Mouse (Mus musculus) layer of hippocampus, postnatal 14 days (tissue): ENCODE data around the gene Lyg1. TPM values are rescaled to one million over a fixed set of nuclear protein-coding genes. Genes with fewer than 3 reads are reported as not detected.

Source experiments
- DNase-seq, 2 experiments: peaks; one replicate each; pipeline ENCODE4 v3.0.0; 2021 to 2022; ENCODE audit warnings: low spot score in 2 of 2, mixed read lengths in 1 of 2
- total RNA-seq, 2 experiments: library from RNA; stranded (reverse); gene quantifications; 2 replicates each; pipeline ENCODE4 v1.2.3; 2021

Lyg1 gene
- total RNA-seq, 2 experiments from 2014 or later = not detected

DNA sequence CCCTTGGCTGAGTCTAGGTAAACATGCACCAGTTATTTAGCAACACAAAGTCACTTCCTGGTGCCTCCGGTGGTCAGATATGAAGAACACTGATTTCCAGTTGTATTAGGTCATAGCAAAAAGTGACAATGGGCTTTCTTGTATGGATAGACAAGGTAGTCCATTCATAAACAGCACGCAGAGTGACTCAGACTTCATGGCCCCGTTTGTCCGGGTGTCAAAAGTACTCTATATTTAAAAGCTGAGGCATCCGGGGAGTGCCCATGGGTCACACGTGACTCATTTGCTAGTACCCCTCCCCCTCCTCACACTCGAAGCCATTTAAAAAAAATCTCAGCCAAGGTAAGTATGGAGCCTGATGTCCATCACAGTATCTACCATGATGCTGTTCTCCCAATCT lies 2.8 kb downstream of the Lyg1 start:
- DNase-seq = no peak

DNA sequence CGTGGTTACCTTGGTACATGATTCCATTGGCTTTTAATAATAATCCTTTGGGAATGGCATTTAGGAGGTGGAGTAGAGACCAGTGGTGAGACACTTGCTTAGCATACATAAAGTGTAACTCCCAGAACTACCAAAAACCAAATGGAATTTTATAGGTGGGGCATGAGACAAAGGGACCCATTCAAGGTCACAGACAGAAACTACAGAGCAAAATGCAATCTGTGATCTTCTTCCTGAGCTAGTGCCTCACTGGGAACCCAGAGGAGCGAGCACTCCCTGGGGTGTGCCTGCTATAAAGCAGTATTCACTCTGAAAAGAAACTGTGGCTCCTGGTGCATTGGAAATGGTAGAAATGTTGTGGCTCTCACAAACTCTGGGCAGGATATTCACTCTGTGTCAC lies 8.7 kb downstream of the Lyg1 start:
- no peak for DNase-seq

DNA sequence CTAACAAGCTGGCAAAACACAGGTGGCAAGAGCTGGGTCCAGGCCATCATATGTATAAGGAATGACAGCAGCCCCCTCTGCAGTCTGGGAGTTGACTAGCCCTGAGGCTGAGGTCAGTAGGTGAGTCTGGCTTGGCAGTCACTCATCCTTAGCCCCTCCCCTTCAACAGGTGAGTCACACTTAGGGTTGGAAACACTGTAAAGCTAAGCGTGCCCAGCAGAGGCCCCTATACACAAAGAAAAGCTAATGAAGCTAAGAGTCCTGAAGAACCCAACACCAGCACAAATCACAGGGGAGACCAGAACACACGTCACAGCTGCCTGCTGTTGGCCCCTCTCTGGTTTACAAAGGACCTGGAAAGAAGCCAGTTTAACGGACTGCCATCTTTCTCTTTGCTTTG lies 25.8 kb downstream of the Lyg1 start:
- DNase-seq = peak in 1 of 2 experiments; percentile 7

- no peak for DNase-seq
Measured at GRCm38 (mm10) chr1:37925971-37926370, 31.6 kb downstream of the Lyg1 start.

- no peak for DNase-seq
Measured at GRCm38 (mm10) chr1:37922536-37922935, 35.0 kb downstream of the Lyg1 start.

DNA sequence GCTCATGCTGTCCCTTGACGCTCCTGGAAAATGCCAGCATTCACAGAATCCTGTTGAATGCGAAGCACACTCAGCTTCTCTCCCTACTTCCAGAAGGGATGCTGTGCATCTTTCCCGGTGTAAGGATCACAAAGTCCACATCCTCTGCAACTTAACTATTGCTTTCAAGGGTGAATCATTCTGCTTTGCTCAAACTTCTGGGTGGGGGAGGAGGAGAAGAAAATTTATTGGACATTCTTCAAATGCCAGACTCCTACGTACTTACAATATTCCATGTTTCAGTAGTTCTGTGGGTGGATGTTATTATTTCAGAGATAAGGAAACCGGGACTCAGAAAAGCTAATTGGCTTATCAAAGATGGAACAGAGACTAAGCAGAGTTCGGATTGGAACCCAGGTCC lies 39.5 kb downstream of the Lyg1 start:
- no peak for DNase-seq

DNA sequence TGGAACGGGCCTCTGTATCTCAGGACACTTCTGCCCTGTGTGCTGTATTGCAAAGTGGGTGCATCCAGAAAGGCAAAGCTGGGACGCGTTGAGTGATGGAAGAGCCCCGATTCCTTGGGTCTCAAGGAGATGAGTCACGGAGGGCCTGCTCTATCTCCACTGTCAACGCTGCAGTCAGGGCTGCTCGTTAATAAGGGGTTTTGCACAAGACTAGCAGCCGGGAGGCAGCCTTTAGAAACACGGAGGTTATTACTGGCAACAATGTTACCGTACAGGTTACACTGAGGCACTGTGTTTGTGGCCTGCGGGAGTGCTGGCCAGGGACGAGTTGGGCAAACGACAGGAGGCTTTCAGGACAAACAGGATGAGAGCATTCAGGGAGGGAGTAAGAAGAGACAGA lies 39.9 kb downstream of the Lyg1 start:
- DNase-seq = no peak

GRCm38 (mm10) chr1:37916393-37916792 lies 41.2 kb downstream of the Lyg1 start, which contains the start of gene Lyg2:
Lyg2 (minus strand) TSS chr1:37916493.
- no peak for DNase-seq

- DNase-seq = no peak
Measured at GRCm38 (mm10) chr1:37912751-37913150, 44.8 kb downstream of the Lyg1 start.

DNA sequence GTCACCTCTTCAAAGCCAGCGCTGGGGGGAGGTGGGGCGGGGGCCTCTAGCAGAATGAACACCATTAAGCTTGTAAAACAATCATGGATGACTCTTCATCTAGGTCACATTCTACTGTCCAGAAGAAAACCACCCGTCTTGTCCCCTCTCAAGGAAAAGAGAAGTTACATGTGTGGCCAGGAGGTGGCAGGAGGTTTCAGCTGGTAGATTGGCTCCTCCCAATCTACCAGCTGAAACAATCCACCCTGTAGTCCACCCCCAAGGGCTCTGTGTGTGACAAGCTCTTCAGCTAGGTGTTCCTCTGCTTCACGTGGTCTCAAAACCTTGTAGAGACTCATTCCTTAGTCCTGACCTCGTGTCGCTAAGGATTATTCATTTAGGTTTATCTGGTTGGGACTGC lies 54.4 kb downstream of the Lyg1 start:
- DNase-seq = peak; percentile 13 to 54

DNA sequence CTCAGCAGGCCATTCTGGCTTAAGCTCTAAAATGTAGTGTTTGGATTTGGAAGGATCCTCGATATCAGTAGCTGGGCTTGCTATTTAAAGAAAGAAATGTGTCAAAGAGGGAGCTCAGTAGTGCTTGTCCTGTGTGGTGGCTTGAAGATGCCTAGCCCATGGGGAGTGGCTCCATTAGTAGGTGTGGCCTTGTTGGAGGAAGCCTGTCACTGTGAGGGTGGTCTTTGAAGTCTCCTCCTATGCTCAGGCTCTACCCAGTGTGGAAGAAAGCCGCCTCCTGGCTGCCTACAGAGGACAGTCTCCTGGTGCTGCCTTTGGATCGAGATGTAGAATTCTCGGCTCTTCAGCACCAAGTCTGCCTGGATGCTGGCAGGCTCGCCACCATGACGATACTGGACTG lies 57.3 kb downstream of the Lyg1 start:
- no peak for DNase-seq

DNA sequence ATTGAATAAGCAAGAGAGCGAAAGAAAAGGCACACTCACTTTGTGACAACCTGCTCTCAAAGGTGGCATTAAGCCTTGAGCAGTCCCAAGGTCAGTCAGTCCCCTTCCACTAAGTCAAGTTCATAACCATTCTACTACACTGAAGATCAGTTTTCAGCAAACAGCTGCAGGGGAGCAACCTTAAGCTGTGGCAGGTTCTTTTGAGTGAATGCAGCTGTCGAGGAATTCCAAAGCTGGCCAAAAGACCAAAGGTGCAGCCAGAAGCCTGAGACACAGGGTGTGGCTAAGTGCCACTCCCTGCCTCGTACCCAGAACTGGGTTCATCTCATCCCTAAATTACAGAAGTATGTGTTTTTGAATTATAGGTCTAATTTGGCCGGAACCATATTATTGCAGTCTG lies 57.7 kb downstream of the Lyg1 start:
- DNase-seq = no peak

Other genes starting within 250 kb of the Lyg1 start
- gene 2010300C02Rik, start 237.7 kb downstream of the Lyg1 start, total RNA-seq = 100 to 1,000 TPM; 260 to 286 TPM
- 10 to 100 TPM; 16.0 to 20.2 TPM for gene Tsga10, start 91.3 kb downstream of the Lyg1 start, total RNA-seq
- gene Lipt1, start 86.0 kb downstream of the Lyg1 start, total RNA-seq = 1 to 10 TPM; 4.8 to 7.2 TPM
- 10 to 100 TPM in 1 of 2 experiments, 1 to 10 TPM in 1; 9.7 to 14.2 TPM for gene Mitd1, start 67.3 kb downstream of the Lyg1 start, total RNA-seq
- 100 to 1,000 TPM; 141 to 142 TPM for gene Mrpl30, start 67.3 kb downstream of the Lyg1 start, total RNA-seq
- gene Lyg2, start 41.3 kb downstream of the Lyg1 start, total RNA-seq = not detected
- gene Txndc9, start 40.1 kb upstream of the Lyg1 start, total RNA-seq = 10 to 100 TPM; 57.9 to 64.9 TPM
- gene Eif5b, start 40.3 kb upstream of the Lyg1 start, total RNA-seq = 10 to 100 TPM; 36.6 to 39.9 TPM
- 10 to 100 TPM; 33.0 to 36.4 TPM for gene Rev1, start 172.0 kb upstream of the Lyg1 start, total RNA-seq